Mouse (Mus musculus) stomach, embryonic 15.5 days (tissue): ENCODE data around the gene D10Wsu102e. TPM values are rescaled to one million over a fixed set of nuclear protein-coding genes. Genes with fewer than 3 reads are reported as not detected.
A peak's percentile ranks its signal among the peaks of the same experiment; 100 is the strongest.

Source experiments
- ATAC-seq: fragments of 200-750 bp; cut with Nextera tagmentation; 2 replicates; pipeline ENCODE4 v1.8.0; 2017; ENCODE audit warnings: low read depth, moderate number of reproducible peaks, moderate TSS enrichment; ENCODE audit not compliant: insufficient read depth, low FRiP score
- H3K27ac ChIP-seq: fragments of 300-500 bp; sonication (generic); 2 replicates; pipeline ENCODE4 v1.5.1; 2015; ENCODE audit warnings: mild to moderate bottlenecking, inconsistent platforms
- H3K27me3 ChIP-seq: fragments of 300-500 bp; sonication (generic); replicated peaks from 2 replicates; pipeline ENCODE4 v1.6.1; 2015; ENCODE audit warnings: inconsistent platforms
- H3K36me3 ChIP-seq: fragments of 300-500 bp; sonication (generic); 2 replicates; pipeline ENCODE4 v1.6.1; 2015; ENCODE audit warnings: inconsistent platforms
- H3K4me1 ChIP-seq: fragments of 300-500 bp; sonication (generic); 2 replicates; pipeline ENCODE4 v1.6.1; 2015; ENCODE audit warnings: inconsistent platforms
- H3K4me2 ChIP-seq: fragments of 300-500 bp; sonication (generic); 2 replicates; pipeline ENCODE4 v1.6.1; 2015; ENCODE audit warnings: mild to moderate bottlenecking, inconsistent platforms
- H3K4me3 ChIP-seq: fragments of 300-500 bp; sonication (generic); replicated peaks from 2 replicates; pipeline ENCODE4 v1.5.1; 2015; ENCODE audit warnings: inconsistent platforms
- H3K9ac ChIP-seq: fragments of 300-500 bp; sonication (generic); 2 replicates; pipeline ENCODE4 v1.6.1; 2015; ENCODE audit warnings: inconsistent platforms
- H3K9me3 ChIP-seq: fragments of 300-500 bp; sonication (generic); 2 replicates; pipeline ENCODE4 v1.6.1; 2016; ENCODE audit warnings: inconsistent platforms
- WGBS: fragments of 180-500 bp; shearing (Covaris S2); methylation state at CpG from one replicate; pipeline ENCODE4 v1.1.7; 2015; 5-methylcytosine and 5-hydroxymethylcytosine counted together
- polyA plus RNA-seq: library from polyadenylated mRNA; unstranded; fragments of >200 nt; fragmentation: Nextera tagmentation; extraction: Ambion mirVana; gene quantifications from 2 replicates; pipeline ENCODE4 v1.2.1, GENCODE M21; 2015

The D10Wsu102e gene
- polyA plus RNA-seq, 1 experiment from 2014 or later: 0.64 TPM

GRCm38 (mm10) chr10:83331811-83332210 is 28.2 kb upstream of the D10Wsu102e start:
- H3K27me3 ChIP-seq: peaks cover 23% of the 10 kb centered on the region
- WGBS: 86% methylated on average over 5 of the region's 5 CpGs
- no peaks in the 10 kb centered on the region for H3K36me3 ChIP-seq
- no peak overlapping the region for H3K4me3 ChIP-seq
- no peak for ATAC-seq
- H3K9me3 ChIP-seq: no peaks in the 10 kb centered on the region
- 0 out of 2 replicates have a peak, but pooled peaks cover under 1% of the 10 kb centered on the region for H3K4me1 ChIP-seq
- H3K4me2 ChIP-seq: no peak overlapping the region
- H3K27ac ChIP-seq: no peak overlapping the region
- H3K9ac ChIP-seq: no peak overlapping the region

GRCm38 (mm10) chr10:83332581-83332980 is 27.4 kb upstream of the D10Wsu102e start:
- 84% methylated on average over 11 of the region's 11 CpGs for WGBS
- Histone ChIP-seq H3K4me1 (peaks cover 8% of the 10 kb centered on the region), H3K27ac (no peak overlapping the region), H3K4me3 (no peak overlapping the region), H3K36me3 (no peaks in the 10 kb centered on the region), H3K4me2 (no peak overlapping the region), H3K9me3 (no peaks in the 10 kb centered on the region), H3K27me3 (peaks cover 30% of the 10 kb centered on the region), H3K9ac (no peak overlapping the region)
- no peak for ATAC-seq

- Histone ChIP-seq H3K27me3 (peaks cover 36% of the 10 kb centered on the region), H3K9ac (no peak overlapping the region), H3K4me1 (peaks cover 13% of the 10 kb centered on the region), H3K4me2 (no peak overlapping the region), H3K27ac (no peak overlapping the region), H3K36me3 (no peaks in the 10 kb centered on the region), H3K4me3 (no peak overlapping the region), H3K9me3 (no peaks in the 10 kb centered on the region)
- no peak for ATAC-seq
- WGBS: 34% methylated on average over 7 of the region's 7 CpGs
Measured at GRCm38 (mm10) chr10:83336336-83336735, 23.7 kb upstream of the D10Wsu102e start.

- H3K9me3 ChIP-seq: no peaks in the 10 kb centered on the region
- peak within 1 kb of the TSS; percentile 60 for H3K4me3 ChIP-seq
- under 1% methylated on average over 95 of the region's 102 CpGs for WGBS
- H3K27me3 ChIP-seq: peaks cover 36% of the 10 kb centered on the region
- peak within 1 kb of the TSS; percentile 42; the same call in 1 of the 2 replicates for H3K9ac ChIP-seq
- peak; percentile 70 for ATAC-seq
- H3K4me2 ChIP-seq: peak within 1 kb of the TSS; percentile 98
- H3K4me1 ChIP-seq: peaks cover 13% of the 10 kb centered on the region
- H3K36me3 ChIP-seq: no peaks in the 10 kb centered on the region
- no peak within 1 kb of the TSS for H3K27ac ChIP-seq
Measured at GRCm38 (mm10) chr10:83337159-83337951, 22.7 kb upstream of the D10Wsu102e start, which contains the start of gene Slc41a2. Slc41a2 (minus strand) TSS chr10:83337882.

- Histone ChIP-seq H3K4me1 (peaks cover 13% of the 10 kb centered on the region), H3K27ac (no peak overlapping the region), H3K4me3 (peak overlapping the region; percentile 60), H3K4me2 (peak overlapping the region; percentile 98), H3K36me3 (no peaks in the 10 kb centered on the region), H3K27me3 (peaks cover 34% of the 10 kb centered on the region), H3K9ac (no peak overlapping the region), H3K9me3 (no peaks in the 10 kb centered on the region)
- WGBS: 45% methylated on average over 8 of the region's 9 CpGs
- ATAC-seq: no peak
Measured at GRCm38 (mm10) chr10:83337971-83338598, 21.9 kb upstream of the D10Wsu102e start.

GRCm38 (mm10) chr10:83341226-83341625 is 18.8 kb upstream of the D10Wsu102e start:
- H3K9me3 ChIP-seq: no peaks in the 10 kb centered on the region
- H3K4me1 ChIP-seq: peaks cover 13% of the 10 kb centered on the region
- no peak for ATAC-seq
- H3K4me3 ChIP-seq: no peak overlapping the region
- H3K27me3 ChIP-seq: peaks cover 17% of the 10 kb centered on the region
- WGBS: 31% methylated on average over 2 of the region's 2 CpGs
- no peak overlapping the region for H3K9ac ChIP-seq
- no peaks in the 10 kb centered on the region for H3K36me3 ChIP-seq
- H3K4me2 ChIP-seq: no peak overlapping the region
- H3K27ac ChIP-seq: no peak overlapping the region

GRCm38 (mm10) chr10:83343171-83343570 is 16.9 kb upstream of the D10Wsu102e start:
- no peaks in the 10 kb centered on the region for H3K36me3 ChIP-seq
- WGBS: 76% methylated on average over 5 of the region's 5 CpGs
- H3K27me3 ChIP-seq: no peaks in the 10 kb centered on the region; the same call in 1 of the 2 replicates
- no peak overlapping the region for H3K27ac ChIP-seq
- H3K4me1 ChIP-seq: no peaks in the 10 kb centered on the region
- H3K9me3 ChIP-seq: no peaks in the 10 kb centered on the region
- ATAC-seq: no peak
- H3K9ac ChIP-seq: no peak overlapping the region
- H3K4me2 ChIP-seq: no peak overlapping the region
- H3K4me3 ChIP-seq: no peak overlapping the region

GRCm38 (mm10) chr10:83343828-83344685 is 16.0 kb upstream of the D10Wsu102e start:
- no peak for ATAC-seq
- Histone ChIP-seq H3K9me3 (no peaks in the 10 kb centered on the region), H3K4me1 (no peaks in the 10 kb centered on the region), H3K27ac (no peak overlapping the region), H3K36me3 (no peaks in the 10 kb centered on the region), H3K4me3 (no peak overlapping the region), H3K4me2 (no peak overlapping the region), H3K27me3 (no peaks in the 10 kb centered on the region), H3K9ac (no peak overlapping the region)
- 55% methylated on average over 2 of the region's 2 CpGs for WGBS

- no peaks in the 10 kb centered on the region for H3K9me3 ChIP-seq
- no peaks in the 10 kb centered on the region for H3K27me3 ChIP-seq
- no peaks in the 10 kb centered on the region for H3K36me3 ChIP-seq
- WGBS: 44% methylated on average over 7 of the region's 7 CpGs
- no peaks in the 10 kb centered on the region for H3K4me1 ChIP-seq
- H3K4me3 ChIP-seq: no peak overlapping the region
- H3K4me2 ChIP-seq: no peak overlapping the region
- ATAC-seq: no peak
- H3K27ac ChIP-seq: no peak overlapping the region
- no peak overlapping the region for H3K9ac ChIP-seq
Measured at GRCm38 (mm10) chr10:83345693-83346358, 14.2 kb upstream of the D10Wsu102e start.

- no peak for ATAC-seq
- no peak overlapping the region for H3K4me2 ChIP-seq
- 86% methylated on average over 5 of the region's 5 CpGs for WGBS
- no peak overlapping the region for H3K27ac ChIP-seq
- no peaks in the 10 kb centered on the region for H3K4me1 ChIP-seq
- H3K27me3 ChIP-seq: no peaks in the 10 kb centered on the region
- no peak overlapping the region for H3K4me3 ChIP-seq
- no peaks in the 10 kb centered on the region for H3K9me3 ChIP-seq
- no peak overlapping the region for H3K9ac ChIP-seq
- H3K36me3 ChIP-seq: no peaks in the 10 kb centered on the region
Measured at GRCm38 (mm10) chr10:83346359-83346736, 13.7 kb upstream of the D10Wsu102e start.

GRCm38 (mm10) chr10:83347494-83347893 is 12.5 kb upstream of the D10Wsu102e start:
- ATAC-seq: no peak
- no peak overlapping the region for H3K4me2 ChIP-seq
- H3K4me1 ChIP-seq: no peaks in the 10 kb centered on the region
- H3K27ac ChIP-seq: no peak overlapping the region
- H3K9me3 ChIP-seq: no peaks in the 10 kb centered on the region
- 30% methylated on average over 7 of the region's 7 CpGs for WGBS
- H3K27me3 ChIP-seq: no peaks in the 10 kb centered on the region
- no peak overlapping the region for H3K4me3 ChIP-seq
- no peak overlapping the region for H3K9ac ChIP-seq
- no peaks in the 10 kb centered on the region for H3K36me3 ChIP-seq
